Mouse (Mus musculus): ENCODE measurements at regions not wholly inside any gene's neighbourhood (a gene's known extent, or its start where the extent isn't known, plus 50 kb on each side); places are given as distances from the start of the nearest gene placed in this dataset.

- 86% methylated on average over 8 of the region's 8 CpGs for WGBS
- Histone ChIP-seq H3K36me3 (no peaks in the 10 kb centered on the region), H3K4me1 (no peaks in the 10 kb centered on the region), H3K4me3 (no peak overlapping the region), H3K27ac (no peak overlapping the region), H3K27me3 (no peaks in the 10 kb centered on the region), H3K9me3 (0 out of 2 replicates have a peak, but pooled peaks cover 2% of the 10 kb centered on the region), H3K9ac (no peak overlapping the region), H3K4me2 (replicated peaks) (no peak overlapping the region)
- no peak for ATAC-seq (ENCODE audit: low FRiP score, low read depth)
Observed at GRCm38 (mm10) chr7:73183761-73184160, 191.5 kb upstream of the Rgma start.

GRCm38 (mm10) chr7:73184208-73185070, 190.9 kb upstream of the Rgma start:
- 0 out of 2 replicates have a peak, but pooled peaks cover 2% of the 10 kb centered on the region for H3K9me3 ChIP-seq
- H3K4me3 ChIP-seq, result no peak overlapping the region
- ATAC-seq (ENCODE audit: low FRiP score, low read depth), result no peak
- H3K27ac ChIP-seq, result no peak overlapping the region
- no peak overlapping the region for H3K9ac ChIP-seq
- no peaks in the 10 kb centered on the region for H3K27me3 ChIP-seq
- H3K36me3 ChIP-seq, result no peaks in the 10 kb centered on the region
- no peak overlapping the region for H3K4me2 ChIP-seq (replicated peaks)
- WGBS, result 95% methylated on average over 14 of the region's 14 CpGs
- no peaks in the 10 kb centered on the region for H3K4me1 ChIP-seq

GRCm38 (mm10) chr7:73185071-73185531, 190.2 kb upstream of the Rgma start:
- Histone ChIP-seq H3K27ac (no peak overlapping the region), H3K4me3 (no peak overlapping the region), H3K36me3 (no peaks in the 10 kb centered on the region), H3K4me2 (replicated peaks) (no peak overlapping the region), H3K27me3 (no peaks in the 10 kb centered on the region), H3K4me1 (no peaks in the 10 kb centered on the region), H3K9me3 (0 out of 2 replicates have a peak, but pooled peaks cover 2% of the 10 kb centered on the region), H3K9ac (no peak overlapping the region)
- WGBS, result 87% methylated on average over 10 of the region's 10 CpGs
- ATAC-seq (ENCODE audit: low FRiP score, low read depth), result no peak

- no peak overlapping the region for H3K27ac ChIP-seq
- no peak overlapping the region for H3K9ac ChIP-seq
- no peak for ATAC-seq (ENCODE audit: low FRiP score, low read depth)
- no peak overlapping the region for H3K4me3 ChIP-seq
- H3K4me1 ChIP-seq, result no peaks in the 10 kb centered on the region
- no peaks in the 10 kb centered on the region for H3K27me3 ChIP-seq
- H3K4me2 ChIP-seq (replicated peaks), result no peak overlapping the region
- 94% methylated on average over 5 of the region's 5 CpGs for WGBS
- 0 out of 2 replicates have a peak, but pooled peaks cover 2% of the 10 kb centered on the region for H3K9me3 ChIP-seq
- H3K36me3 ChIP-seq, result no peaks in the 10 kb centered on the region
Observed at GRCm38 (mm10) chr7:73185591-73185990, 189.7 kb upstream of the Rgma start.

- no peak overlapping the region for H3K4me3 ChIP-seq
- H3K9ac ChIP-seq, result no peak overlapping the region
- H3K27ac ChIP-seq, result no peak overlapping the region
- no peaks in the 10 kb centered on the region for H3K27me3 ChIP-seq
- H3K4me2 ChIP-seq (replicated peaks), result no peak overlapping the region
- H3K36me3 ChIP-seq, result no peaks in the 10 kb centered on the region
- 0 out of 2 replicates have a peak, but pooled peaks cover 2% of the 10 kb centered on the region for H3K9me3 ChIP-seq
- ATAC-seq (ENCODE audit: low FRiP score, low read depth), result no peak
- H3K4me1 ChIP-seq, result no peaks in the 10 kb centered on the region
- WGBS, result 85% methylated on average over 3 of the region's 3 CpGs
Observed at GRCm38 (mm10) chr7:73186501-73186900, 188.8 kb upstream of the Rgma start.

GRCm38 (mm10) chr7:73191388-73192278, 183.7 kb upstream of the Rgma start:
- Histone ChIP-seq H3K9ac (no peak overlapping the region), H3K9me3 (no peaks in the 10 kb centered on the region), H3K4me3 (no peak overlapping the region), H3K4me2 (replicated peaks) (no peak overlapping the region), H3K27ac (no peak overlapping the region), H3K27me3 (no peaks in the 10 kb centered on the region), H3K36me3 (no peaks in the 10 kb centered on the region), H3K4me1 (peaks cover under 1% of the 10 kb centered on the region; the same call in 1 of the 2 replicates)
- no peak for ATAC-seq (ENCODE audit: low FRiP score, low read depth)
- 60% methylated on average over 12 of the region's 12 CpGs for WGBS

GRCm38 (mm10) chr7:73192839-73193238, 182.5 kb upstream of the Rgma start:
- Histone ChIP-seq H3K9ac (no peak overlapping the region), H3K4me1 (peaks cover 13% of the 10 kb centered on the region), H3K27ac (no peak overlapping the region), H3K4me2 (replicated peaks) (no peak overlapping the region), H3K9me3 (no peaks in the 10 kb centered on the region), H3K4me3 (no peak overlapping the region), H3K27me3 (no peaks in the 10 kb centered on the region), H3K36me3 (no peaks in the 10 kb centered on the region)
- WGBS, result 89% methylated on average over 7 of the region's 7 CpGs
- no peak for ATAC-seq (ENCODE audit: low FRiP score, low read depth)

GRCm38 (mm10) chr7:73195306-73195705, 180.0 kb upstream of the Rgma start:
- Histone ChIP-seq H3K4me2 (replicated peaks) (no peak overlapping the region), H3K4me1 (peaks cover 24% of the 10 kb centered on the region), H3K36me3 (no peaks in the 10 kb centered on the region), H3K9me3 (no peaks in the 10 kb centered on the region), H3K9ac (no peak overlapping the region), H3K27ac (no peak overlapping the region), H3K4me3 (no peak overlapping the region), H3K27me3 (no peaks in the 10 kb centered on the region)
- 69% methylated on average over 4 of the region's 4 CpGs for WGBS
- ATAC-seq (ENCODE audit: low FRiP score, low read depth), result no peak

- peaks cover 27% of the 10 kb centered on the region for H3K4me1 ChIP-seq
- H3K27ac ChIP-seq, result no peak overlapping the region; the same call in 1 of the 2 replicates
- no peak overlapping the region for H3K4me2 ChIP-seq (replicated peaks)
- H3K4me3 ChIP-seq, result no peak overlapping the region
- no peak for ATAC-seq (ENCODE audit: low FRiP score, low read depth)
- H3K36me3 ChIP-seq, result no peaks in the 10 kb centered on the region
- WGBS, result 58% methylated on average over 12 of the region's 12 CpGs
- H3K9ac ChIP-seq, result no peak overlapping the region
- H3K9me3 ChIP-seq, result no peaks in the 10 kb centered on the region
- H3K27me3 ChIP-seq, result no peaks in the 10 kb centered on the region
Observed at GRCm38 (mm10) chr7:73196851-73197531, 178.3 kb upstream of the Rgma start.

- WGBS, result 63% methylated on average over 5 of the region's 5 CpGs
- Histone ChIP-seq H3K4me2 (replicated peaks) (no peak overlapping the region), H3K4me3 (no peak overlapping the region), H3K27me3 (no peaks in the 10 kb centered on the region), H3K36me3 (no peaks in the 10 kb centered on the region), H3K9me3 (no peaks in the 10 kb centered on the region), H3K27ac (no peak overlapping the region), H3K9ac (no peak overlapping the region), H3K4me1 (peaks cover 27% of the 10 kb centered on the region)
- ATAC-seq (ENCODE audit: low FRiP score, low read depth), result no peak
Observed at GRCm38 (mm10) chr7:73198069-73198468, 177.2 kb upstream of the Rgma start.

GRCm38 (mm10) chr7:73199967-73200366, 175.3 kb upstream of the Rgma start:
- Histone ChIP-seq H3K4me2 (replicated peaks) (no peak overlapping the region), H3K9ac (no peak overlapping the region), H3K9me3 (peaks cover 7% of the 10 kb centered on the region; the same call in 1 of the 2 replicates), H3K36me3 (no peaks in the 10 kb centered on the region), H3K4me1 (peaks cover 27% of the 10 kb centered on the region), H3K4me3 (no peak overlapping the region), H3K27ac (no peak overlapping the region), H3K27me3 (no peaks in the 10 kb centered on the region)
- no peak for ATAC-seq (ENCODE audit: low FRiP score, low read depth)
- WGBS, result 80% methylated on average over 6 of the region's 6 CpGs
